Mouse (Mus musculus) ES-E14 (cell line): ENCODE results near the gene Gon4l. TPM values are rescaled to one million over a fixed set of nuclear protein-coding genes. Genes with fewer than 3 reads are reported as not detected.
A peak's percentile ranks its signal among the peaks of the same experiment; 100 is the strongest.

Experiments used
- DNase-seq: peaks from one replicate; pipeline ENCODE4 v3.0.0-alpha.2; 2013; ENCODE audit warnings: low read depth, low spot score
- H3K27ac ChIP-seq: 2 replicates; pipeline ENCODE4 v1.5.1; 2012; ENCODE audit warnings: low read depth, mild to moderate bottlenecking, low read length, moderate library complexity, mixed read lengths; ENCODE audit not compliant: poor library complexity, insufficient read depth, severe bottlenecking
- H3K36me3 ChIP-seq: 2 replicates; pipeline ENCODE4 v1.6.1; 2012; ENCODE audit warnings: mild to moderate bottlenecking, low read length, moderate library complexity, mixed read lengths; ENCODE audit not compliant: control insufficient read depth, poor library complexity, insufficient read depth, severe bottlenecking
- H3K4me1 ChIP-seq, 2 experiments: fragments of 150-350 bp in 1 of 2; sonication (generic) in 1 of 2; 2 replicates each; pipeline ENCODE4 v1.6.1; 2012; ENCODE audit warnings: low read length in 2 of 2, mild to moderate bottlenecking in 1 of 2, mixed read lengths in 1 of 2; ENCODE audit not compliant: control insufficient read depth in 2 of 2, insufficient read depth in 2 of 2, poor library complexity in 1 of 2
- H3K4me3 ChIP-seq, 2 experiments: fragments of 150-350 bp in 1 of 2; sonication (generic) in 1 of 2; 2 replicates each; pipeline ENCODE4 v1.5.1; 2012; ENCODE audit warnings: low read length in 2 of 2, low read depth in 1 of 2, mild to moderate bottlenecking in 1 of 2, mixed read lengths in 1 of 2; ENCODE audit not compliant: insufficient read depth in 1 of 2, poor library complexity in 1 of 2, severe bottlenecking in 1 of 2
- H3K9ac ChIP-seq: 2 replicates; pipeline ENCODE4 v1.6.1; 2012; ENCODE audit warnings: low read depth, mild to moderate bottlenecking, low read length, mixed read lengths; ENCODE audit not compliant: poor library complexity, insufficient read depth, severe bottlenecking
- H3K9me3 ChIP-seq: fragments of 150-350 bp; sonication (generic); 2 replicates; pipeline ENCODE4 v1.6.1; 2012; ENCODE audit warnings: low read depth, mild to moderate bottlenecking, low read length; ENCODE audit not compliant: control insufficient read depth, insufficient read depth
- CHD2 ChIP-seq: IDR thresholded peaks from 2 replicates; pipeline ENCODE4 v1.6.1; 2014; ENCODE audit warnings: mild to moderate bottlenecking, low read depth, low read length, inconsistent platforms
- HCFC1 ChIP-seq: IDR thresholded peaks from 2 replicates; pipeline ENCODE4 v1.6.1; 2012; ENCODE audit warnings: low read length, inconsistent platforms, borderline replicate concordance; ENCODE audit not compliant: insufficient read depth
- MAFK ChIP-seq: IDR thresholded peaks from 2 replicates; pipeline ENCODE4 v1.6.1; 2014; ENCODE audit warnings: mild to moderate bottlenecking, low read depth, low read length, inconsistent platforms; ENCODE audit not compliant: insufficient read depth
- ZC3H11A ChIP-seq: IDR thresholded peaks from 2 replicates; pipeline ENCODE4 v1.6.1; 2012; ENCODE audit warnings: low read depth, mild to moderate bottlenecking, inconsistent platforms, low read length, borderline replicate concordance
- ZNF384 ChIP-seq: IDR thresholded peaks from 2 replicates; pipeline ENCODE4 v1.6.1; 2012; ENCODE audit warnings: low read depth, low read length, inconsistent platforms
- in situ Hi-C, 2 experiments: fragments of 600-800 bp; cut with MboI; formaldehyde crosslinking; loops; one replicate each; pipeline ENCODE4 v1.15.1; 2025; ENCODE audit warnings: low sequenced_read_pairs in 2 of 2, inconsistent platforms in 1 of 2; ENCODE audit not compliant: unreplicated experiment in 2 of 2
- total RNA-seq: library from RNA; depleted of rRNA; stranded (reverse); fragments of 300-350 nt; gene quantifications from 2 replicates; pipeline ENCODE4 v1.2.3, GENCODE M21; 2012

Gon4l gene
- total RNA-seq, 1 experiment, result 58.0 TPM

DNA sequence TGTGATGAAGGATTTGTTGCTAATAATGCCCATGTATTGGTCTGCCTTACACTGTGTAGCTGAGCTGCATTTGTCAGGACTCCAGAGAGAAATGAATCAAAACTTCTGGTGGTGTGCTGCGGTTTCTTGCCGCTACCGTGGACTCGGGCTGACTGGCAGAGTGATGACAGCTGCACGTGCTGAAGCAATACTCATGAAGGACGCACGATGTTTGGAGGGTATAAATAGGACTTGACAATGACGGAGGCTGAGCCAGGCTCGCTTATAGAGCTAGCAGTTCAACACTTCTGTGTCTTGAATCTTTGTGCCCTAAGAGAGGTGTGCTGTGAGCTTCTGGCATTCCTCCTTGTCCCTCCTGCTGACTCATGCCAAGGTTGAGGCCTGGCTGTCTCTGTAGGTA is 86.4 kb downstream of the Gon4l start:
- peaks cover 28% of the 10 kb centered on the region for H3K36me3 ChIP-seq
- no peaks in the 10 kb centered on the region for H3K4me1 ChIP-seq
- no peak overlapping the region for H3K4me3 ChIP-seq
- in situ Hi-C loops, result no loop called here
- H3K27ac ChIP-seq, result no peak overlapping the region
- no peak overlapping the region for H3K9ac ChIP-seq
- H3K9me3 ChIP-seq, result no peaks in the 10 kb centered on the region
- no peak for DNase-seq
- TF ChIP-seq HCFC1 (no peak), ZC3H11A (no peak)

DNA sequence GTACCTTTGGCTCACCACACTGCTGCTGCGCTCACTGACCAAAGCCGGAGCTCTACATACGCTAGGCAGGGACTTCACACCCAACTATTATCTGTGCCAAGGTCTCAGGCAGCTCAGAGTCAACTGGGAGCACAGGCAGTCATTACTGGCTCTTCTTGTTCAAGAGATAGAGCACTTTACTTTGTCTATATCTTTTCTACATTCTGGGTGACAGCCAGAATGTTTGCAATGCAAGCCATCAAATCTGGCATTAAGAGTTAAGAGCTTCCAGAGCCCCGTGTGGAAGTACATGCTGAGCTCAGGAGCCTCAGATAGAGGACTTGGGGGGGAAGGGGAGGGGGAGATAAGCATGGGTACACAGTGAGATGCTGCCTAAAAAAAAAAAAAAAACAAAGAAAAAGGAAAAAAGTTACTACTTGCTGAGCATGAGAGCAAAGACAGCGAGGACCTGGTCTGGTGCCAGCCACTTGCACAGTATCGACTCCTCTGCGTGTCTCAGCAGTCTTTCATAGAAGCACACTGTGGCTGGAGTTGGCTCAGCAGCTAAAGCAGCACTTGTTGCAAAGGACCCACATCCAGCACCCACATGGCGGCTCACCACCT is 89.1 kb downstream of the Gon4l start:
- no peak overlapping the region for H3K9ac ChIP-seq
- no peak overlapping the region for H3K4me3 ChIP-seq
- TF ChIP-seq CHD2 (no peak), HCFC1 (no peak), MAFK (no peak), ZC3H11A (no peak), ZNF384 (no peak)
- H3K9me3 ChIP-seq, result no peaks in the 10 kb centered on the region
- H3K36me3 ChIP-seq, result peaks cover 48% of the 10 kb centered on the region
- in situ Hi-C loops, result no loop called here
- no peaks in the 10 kb centered on the region for H3K4me1 ChIP-seq
- no peak overlapping the region for H3K27ac ChIP-seq
- no peak for DNase-seq

DNA sequence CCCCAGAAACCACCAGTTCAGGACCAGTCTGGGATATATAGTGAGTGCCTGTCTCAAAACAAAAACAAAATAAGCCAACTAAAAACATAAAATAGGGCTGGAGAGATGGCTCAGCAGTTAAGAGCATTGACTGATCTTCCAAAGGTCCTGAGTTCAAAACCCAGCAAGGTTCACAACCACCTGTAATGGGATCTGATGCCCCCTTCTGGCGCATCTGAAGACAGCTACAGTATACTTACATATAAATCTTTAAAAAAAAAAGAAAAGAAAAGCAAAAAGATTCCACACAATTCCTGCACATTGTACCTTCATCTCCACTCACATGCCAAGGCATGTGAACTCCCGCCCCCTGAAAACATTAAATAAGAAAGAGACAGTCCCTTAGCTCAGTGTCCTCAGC is 90.6 kb downstream of the Gon4l start:
- TF ChIP-seq CHD2 (no peak), MAFK (no peak), ZNF384 (0 out of 2 replicates have a peak, but pooled peaks have one; percentile 26), HCFC1 (no peak), ZC3H11A (no peak)
- no peak for DNase-seq
- no peaks in the 10 kb centered on the region for H3K4me1 ChIP-seq
- peaks cover 53% of the 10 kb centered on the region for H3K36me3 ChIP-seq
- in situ Hi-C loops, result no loop called here
- no peak overlapping the region for H3K9ac ChIP-seq
- no peak overlapping the region for H3K4me3 ChIP-seq
- no peak overlapping the region for H3K27ac ChIP-seq
- H3K9me3 ChIP-seq, result no peaks in the 10 kb centered on the region

GRCm38 (mm10) chr3:88929501-88929900 is 94.5 kb downstream of the Gon4l start:
- DNase-seq, result no peak
- Histone ChIP-seq H3K4me1 (no peaks in the 10 kb centered on the region), H3K9me3 (no peaks in the 10 kb centered on the region), H3K27ac (no peak overlapping the region), H3K36me3 (peaks cover 40% of the 10 kb centered on the region), H3K9ac (no peak overlapping the region), H3K4me3 (no peak overlapping the region)
- no peak for TF ChIP-seq ZNF384
- no peak for TF ChIP-seq ZC3H11A
- TF ChIP-seq MAFK, result no peak
- TF ChIP-seq HCFC1, result no peak
- TF ChIP-seq CHD2, result no peak
- in situ Hi-C loops, result no loop called here

DNA sequence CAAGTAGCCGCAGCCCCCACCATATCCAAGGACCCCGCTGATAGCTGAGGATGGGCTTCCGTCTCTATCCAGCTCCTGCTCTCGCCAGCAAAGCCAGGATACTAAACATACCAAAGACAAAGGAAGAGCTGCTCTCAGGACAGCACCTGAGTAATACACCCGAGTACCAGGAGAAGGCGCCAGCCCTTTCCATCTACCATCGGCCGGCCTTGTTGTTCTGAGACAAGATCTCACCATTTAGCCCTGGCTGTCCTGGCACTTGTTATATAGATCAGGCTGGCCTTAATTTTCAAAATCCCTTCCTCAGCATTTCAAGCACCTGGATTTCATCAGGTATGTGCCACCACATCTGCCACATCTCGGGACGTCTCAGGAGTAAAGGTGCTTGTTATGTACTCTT is 104.0 kb downstream of the Gon4l start:
- Histone ChIP-seq H3K9me3 (no peaks in the 10 kb centered on the region), H3K36me3 (peaks cover 21% of the 10 kb centered on the region), H3K4me3 (no peak overlapping the region), H3K27ac (no peak overlapping the region), H3K9ac (no peak overlapping the region), H3K4me1 (no peaks in the 10 kb centered on the region)
- peak; percentile 9 for DNase-seq
- in situ Hi-C loops, result no loop called here
- TF ChIP-seq MAFK, result no peak
- TF ChIP-seq CHD2, result no peak
- no peak for TF ChIP-seq ZC3H11A
